Mouse (Mus musculus) cerebellum, postnatal 4 days (tissue): ENCODE measurements around the gene Asf1a.
A peak's percentile ranks its signal among the peaks of the same experiment; 100 is the strongest.
"Not testable (repeated sequence)": the region's sequence is repeated elsewhere in the genome, so short reads cannot be mapped to it uniquely, and the experiment has no call there.

Experiments used
- DNase-seq, 2 experiments: peaks; one replicate each; pipeline ENCODE4 v3.0.0; 2022; ENCODE audit warnings: low spot score in 2 of 2, mixed read lengths in 1 of 2

Gene Asf1a

DNA sequence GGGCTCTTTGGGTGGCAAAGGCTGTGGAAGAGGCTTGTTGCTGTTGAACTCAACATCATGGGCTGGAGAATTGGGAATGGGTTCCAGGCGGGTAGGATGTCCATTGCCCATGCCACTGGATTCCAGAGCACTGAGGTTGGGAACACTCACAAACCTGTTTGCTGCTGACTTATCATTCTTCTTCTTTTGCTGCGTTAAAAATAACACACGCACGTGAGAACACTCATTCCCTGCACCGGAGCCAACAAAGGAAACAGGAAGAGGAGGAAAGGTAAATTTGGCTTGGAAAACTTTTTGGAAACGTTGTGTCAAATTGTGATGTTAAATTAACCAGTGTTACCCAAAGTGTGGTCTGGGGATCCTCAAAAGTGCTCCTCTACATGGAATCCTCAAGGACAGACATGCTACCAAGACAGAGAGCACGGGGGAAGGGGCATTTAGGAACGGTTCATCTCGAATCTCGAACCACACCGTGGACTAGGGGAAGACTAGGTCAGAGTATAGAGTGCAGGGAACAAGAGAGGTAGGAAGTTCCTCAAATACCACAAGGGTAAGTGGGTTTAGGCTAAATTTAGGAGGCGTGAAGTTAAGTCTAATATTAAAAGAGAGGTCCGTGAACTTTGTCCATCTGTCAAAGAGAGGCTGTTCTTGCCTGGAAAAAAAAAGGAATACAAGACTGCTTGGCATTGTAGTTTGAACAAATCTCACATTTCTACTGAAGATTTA lies 38.9 kb downstream of the Asf1a start:
- no peak for DNase-seq

DNA sequence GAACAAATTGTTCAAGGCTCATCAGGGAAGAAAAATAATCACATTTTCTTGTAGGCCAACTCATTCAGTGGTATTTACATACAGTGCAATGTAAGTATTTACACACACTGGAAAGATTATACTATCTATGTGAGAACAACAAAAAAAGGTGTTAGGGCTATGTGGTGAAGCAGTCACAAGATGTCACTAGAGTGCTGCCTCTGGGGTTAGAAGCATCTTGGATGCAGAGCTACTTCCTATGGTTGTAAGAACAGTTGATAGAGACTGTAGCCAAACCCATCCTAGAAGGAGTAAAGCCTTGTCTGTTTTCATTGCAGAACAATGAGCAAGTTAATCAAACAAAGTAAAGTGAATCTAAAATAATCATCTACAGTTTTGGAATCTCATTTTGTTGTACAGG lies 45.0 kb downstream of the Asf1a start:
- peak in 1 of 2 experiments; percentile 16 for DNase-seq

GRCm38 (mm10) chr10:53650683-53651082 lies 54.1 kb downstream of the Asf1a start:
- no peak for DNase-seq

DNA sequence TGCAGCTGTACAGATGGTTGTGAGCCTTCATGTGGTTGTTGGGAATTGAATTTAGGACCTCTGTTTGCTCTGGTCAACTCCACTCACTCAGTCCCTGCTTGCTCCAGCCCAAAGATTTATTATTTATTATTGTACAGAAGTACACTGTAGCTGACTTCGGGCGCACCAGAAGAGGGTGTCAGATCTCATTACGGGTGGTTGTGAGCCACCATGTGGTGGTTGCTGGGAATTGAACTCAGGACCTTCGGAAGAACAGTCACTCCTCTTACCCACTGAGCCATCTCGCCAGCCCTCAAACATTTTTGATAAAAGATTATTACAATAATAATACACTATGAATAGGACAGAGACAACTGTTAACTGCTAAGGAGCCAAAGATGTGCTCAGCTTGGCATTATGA lies 57.7 kb downstream of the Asf1a start:
- not testable (repeated sequence) for DNase-seq
